Mouse (Mus musculus) erythroid progenitor cell, adult 5-6 weeks (primary cell): ENCODE data around the gene Gucy1a1. TPM values are rescaled to one million over a fixed set of nuclear protein-coding genes. Genes with fewer than 3 reads are reported as not detected.

ENCODE experiments used
- ATAC-seq: replicated peaks from 2 replicates; pipeline ENCODE4 v1.8.0; 2016; ENCODE audit warnings: moderate number of reproducible peaks, mild to moderate bottlenecking, moderate TSS enrichment, inconsistent platforms; ENCODE audit not compliant: poor library complexity, low FRiP score, severe bottlenecking
- total RNA-seq, 2 experiments: library from RNA; stranded (forward) in 1 of 2; stranded (reverse) in 1 of 2; fragments of 150-400 nt in 1 of 2; fragments of 186-747, 209-891 nt in 1 of 2; gene quantifications; 2 replicates each; pipeline versions ENCODE4 v1.2.3 to v1.2.4; 2015 to 2017; ENCODE audit warnings: low replicate concordance in 2 of 2

Gucy1a1 gene
- total RNA-seq, 2 experiments from 2014 or later: not detected

GRCm38 (mm10) chr3:82099127-82099526 lies 46.5 kb downstream of the Gucy1a1 start:
- ATAC-seq: no peak

- no peak for ATAC-seq
Observed at GRCm38 (mm10) chr3:82096801-82097200, 48.8 kb downstream of the Gucy1a1 start.

- no peak for ATAC-seq
Observed at GRCm38 (mm10) chr3:82074201-82074851, 71.3 kb downstream of the Gucy1a1 start, which contains the start of gene Gucy1b1. TSS of gene Gucy1b1 (minus strand) at chr3:82074689.

- no peak for ATAC-seq
Observed at GRCm38 (mm10) chr3:82073741-82074181, 71.8 kb downstream of the Gucy1a1 start.

GRCm38 (mm10) chr3:82067830-82068229 lies 77.8 kb downstream of the Gucy1a1 start:
- ATAC-seq: no peak

- ATAC-seq: no peak
Observed at GRCm38 (mm10) chr3:82061402-82062180, 84.0 kb downstream of the Gucy1a1 start.

GRCm38 (mm10) chr3:82057201-82057600 lies 88.4 kb downstream of the Gucy1a1 start:
- ATAC-seq: no peak

GRCm38 (mm10) chr3:82054283-82054974 lies 91.2 kb downstream of the Gucy1a1 start:
- no peak for ATAC-seq

- ATAC-seq: no peak
Observed at GRCm38 (mm10) chr3:82052029-82052428, 93.6 kb downstream of the Gucy1a1 start.

- ATAC-seq: no peak
Observed at GRCm38 (mm10) chr3:82051468-82051867, 94.1 kb downstream of the Gucy1a1 start.

GRCm38 (mm10) chr3:82048681-82049080 lies 96.9 kb downstream of the Gucy1a1 start:
- no peak for ATAC-seq

- no peak for ATAC-seq
Observed at GRCm38 (mm10) chr3:82048078-82048477, 97.5 kb downstream of the Gucy1a1 start.

GRCm38 (mm10) chr3:82047100-82047753 lies 98.4 kb downstream of the Gucy1a1 start:
- ATAC-seq: no peak

- no peak for ATAC-seq
Observed at GRCm38 (mm10) chr3:82046087-82046486, 99.5 kb downstream of the Gucy1a1 start.

- ATAC-seq: no peak
Observed at GRCm38 (mm10) chr3:82044902-82045301, 100.7 kb downstream of the Gucy1a1 start.

GRCm38 (mm10) chr3:82043676-82044075 lies 101.9 kb downstream of the Gucy1a1 start:
- no peak for ATAC-seq
